Mouse (Mus musculus) CD4-positive, CD25-positive, alpha-beta regulatory T cell, adult 4 months (primary cell): ENCODE results near the gene Scd4. TPM values are rescaled to one million over a fixed set of nuclear protein-coding genes. Genes with fewer than 3 reads are reported as not detected.

Experiments used
- ATAC-seq: one replicate; pipeline ENCODE4 v1.8.0; 2017
- polyA plus RNA-seq, 2 experiments: library from polyadenylated mRNA; unstranded; fragments of 100-300 nt; shearing (Covaris generic); gene quantifications; one replicate each; pipeline ENCODE4 v1.2.1; 2017

The Scd4 gene
- under 1 TPM; 0.42 to 0.59 TPM for polyA plus RNA-seq

- no peak for ATAC-seq
Measured at GRCm38 (mm10) chr19:44332833-44333623, at the start of gene Scd4. Gene Scd4, plus strand, starts transcription at chr19:44333092.

- peak; percentile 45 for ATAC-seq
Measured at GRCm38 (mm10) chr19:44283157-44284024, 49.5 kb upstream of the Scd4 start.

GRCm38 (mm10) chr19:44284025-44284695 lies 48.7 kb upstream of the Scd4 start:
- ATAC-seq = peak; percentile 77

GRCm38 (mm10) chr19:44284723-44285122 lies 48.2 kb upstream of the Scd4 start:
- ATAC-seq = peak; percentile 3

GRCm38 (mm10) chr19:44285554-44285953 lies 47.3 kb upstream of the Scd4 start:
- no peak for ATAC-seq

- no peak for ATAC-seq
Measured at GRCm38 (mm10) chr19:44286109-44286508, 46.8 kb upstream of the Scd4 start.

- ATAC-seq = no peak
Measured at GRCm38 (mm10) chr19:44287415-44288110, 45.3 kb upstream of the Scd4 start.

- ATAC-seq = no peak
Measured at GRCm38 (mm10) chr19:44292083-44292482, 40.8 kb upstream of the Scd4 start.

GRCm38 (mm10) chr19:44292483-44292882 lies 40.4 kb upstream of the Scd4 start:
- ATAC-seq = no peak

GRCm38 (mm10) chr19:44292941-44293768 lies 39.7 kb upstream of the Scd4 start, which contains the start of gene Scd2:
Gene Scd2, plus strand, starts transcription at chr19:44293674.
- peak; percentile 19 for ATAC-seq

GRCm38 (mm10) chr19:44293769-44294551 lies 38.9 kb upstream of the Scd4 start:
- peak; percentile 56 for ATAC-seq

- peak; percentile 57 for ATAC-seq
Measured at GRCm38 (mm10) chr19:44294588-44295041, 38.3 kb upstream of the Scd4 start.

- ATAC-seq = no peak
Measured at GRCm38 (mm10) chr19:44295251-44295650, 37.6 kb upstream of the Scd4 start.

GRCm38 (mm10) chr19:44295741-44296140 lies 37.2 kb upstream of the Scd4 start:
- peak; percentile 64 for ATAC-seq

GRCm38 (mm10) chr19:44296186-44296585 lies 36.7 kb upstream of the Scd4 start:
- no peak for ATAC-seq

GRCm38 (mm10) chr19:44297068-44297760 lies 35.7 kb upstream of the Scd4 start:
- ATAC-seq = no peak

- no peak for ATAC-seq
Measured at GRCm38 (mm10) chr19:44297862-44298261, 35.0 kb upstream of the Scd4 start.

- no peak for ATAC-seq
Measured at GRCm38 (mm10) chr19:44299078-44299477, 33.8 kb upstream of the Scd4 start.

- ATAC-seq = no peak
Measured at GRCm38 (mm10) chr19:44299902-44300301, 33.0 kb upstream of the Scd4 start.

GRCm38 (mm10) chr19:44300520-44300919 lies 32.4 kb upstream of the Scd4 start:
- no peak for ATAC-seq
